Mouse (Mus musculus) thymus, adult 2 months (tissue): ENCODE measurements around the gene Serpina3g. TPM values are rescaled to one million over a fixed set of nuclear protein-coding genes. Genes with fewer than 3 reads are reported as not detected.

Experiments used
- DNase-seq: peaks from one replicate; pipeline ENCODE4 v3.0.0; 2021
- H3K27ac ChIP-seq: fragments of 200-500 bp; 2 replicates; pipeline ENCODE4 v1.5.1; 2012; ENCODE audit warnings: low read length, control low read depth; ENCODE audit not compliant: control insufficient read depth, insufficient read depth
- H3K27me3 ChIP-seq: fragments of 200-500 bp; 2 replicates; pipeline ENCODE4 v1.6.1; 2012; ENCODE audit warnings: mild to moderate bottlenecking, low read length, moderate library complexity, mixed read lengths; ENCODE audit not compliant: control insufficient read depth, insufficient read depth
- H3K36me3 ChIP-seq: fragments of 200-500 bp; 2 replicates; pipeline ENCODE4 v1.6.1; 2012; ENCODE audit warnings: mild to moderate bottlenecking, low read length, moderate library complexity; ENCODE audit not compliant: control insufficient read depth, insufficient read depth
- H3K4me1 ChIP-seq: fragments of 200-500 bp; replicated peaks from 2 replicates; pipeline ENCODE4 v1.6.1; 2012; ENCODE audit warnings: low read length; ENCODE audit not compliant: control insufficient read depth, insufficient read depth
- H3K4me3 ChIP-seq: fragments of 200-500 bp; 2 replicates; pipeline ENCODE4 v1.5.1; 2012; ENCODE audit warnings: mild to moderate bottlenecking, low read length, control low read depth, moderate library complexity; ENCODE audit not compliant: control insufficient read depth, insufficient read depth
- CTCF ChIP-seq: fragments of 200-500 bp; IDR thresholded peaks from 2 replicates; pipeline ENCODE4 v1.5.1; 2012; ENCODE audit warnings: mild to moderate bottlenecking, control low read depth, low read length, moderate library complexity, borderline replicate concordance; ENCODE audit not compliant: control insufficient read depth, poor library complexity, insufficient read depth; ENCODE audit errors: extremely low read depth
- POLR2A ChIP-seq: fragments of 200-500 bp; IDR thresholded peaks from 2 replicates; pipeline ENCODE4 v1.6.1; 2012; ENCODE audit warnings: mild to moderate bottlenecking, low read length, control low read depth, moderate library complexity; ENCODE audit not compliant: control insufficient read depth, poor library complexity, insufficient read depth; ENCODE audit errors: extremely low read depth
- WGBS: fragments of 180-500 bp; shearing (Covaris S2); methylation state at CpG from one replicate; pipeline ENCODE4 v1.1.7; 2018; 5-methylcytosine and 5-hydroxymethylcytosine counted together
- polyA plus RNA-seq: library from polyadenylated mRNA; depleted of rRNA; stranded (reverse); fragments of >200 nt; gene quantifications from 2 replicates; pipeline ENCODE4 v1.2.3, GENCODE M21; 2012

Serpina3g gene
- polyA plus RNA-seq, 1 experiment: 54.4 TPM

- H3K4me3 ChIP-seq: no peak overlapping the region
- no peak for DNase-seq
- no peak overlapping the region for H3K27ac ChIP-seq
- no peaks in the 10 kb centered on the region for H3K4me1 ChIP-seq
- no peaks in the 10 kb centered on the region for H3K36me3 ChIP-seq
- no peak for TF ChIP-seq CTCF
- TF ChIP-seq POLR2A: no peak
- no peaks in the 10 kb centered on the region for H3K27me3 ChIP-seq
Measured at GRCm38 (mm10) chr12:104243307-104243706, 7.3 kb downstream of the Serpina3g start.

DNA sequence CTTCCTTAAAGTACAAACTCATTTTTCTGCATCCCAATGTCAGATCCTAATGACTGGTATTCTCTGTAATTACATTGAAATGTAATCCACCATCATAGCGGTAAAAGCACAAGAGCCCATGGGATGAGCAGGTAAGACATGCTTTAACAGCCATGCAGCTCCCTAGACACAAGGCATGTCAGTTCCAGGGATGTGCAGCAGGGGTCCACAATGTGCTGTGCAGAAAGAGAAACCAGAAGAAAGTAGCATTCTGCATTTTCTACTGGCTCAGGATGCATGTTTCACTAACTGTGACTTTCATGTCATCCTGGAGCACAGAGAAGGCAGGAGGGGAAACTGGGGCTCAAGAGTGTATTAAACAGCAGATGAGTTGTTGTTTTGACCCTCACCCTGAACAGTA is 9.0 kb downstream of the Serpina3g start:
- no peak overlapping the region for H3K27ac ChIP-seq
- no peaks in the 10 kb centered on the region for H3K27me3 ChIP-seq
- 86% methylated on average over 1 of the region's 1 CpGs for WGBS
- H3K4me3 ChIP-seq: no peak overlapping the region
- H3K4me1 ChIP-seq: no peaks in the 10 kb centered on the region
- no peak for TF ChIP-seq POLR2A
- TF ChIP-seq CTCF: no peak
- no peak for DNase-seq
- H3K36me3 ChIP-seq: no peaks in the 10 kb centered on the region

GRCm38 (mm10) chr12:104245595-104245994 is 9.6 kb downstream of the Serpina3g start:
- no peaks in the 10 kb centered on the region for H3K4me1 ChIP-seq
- H3K27me3 ChIP-seq: no peaks in the 10 kb centered on the region
- TF ChIP-seq POLR2A (no peak), CTCF (no peak)
- no peak overlapping the region for H3K4me3 ChIP-seq
- no peak overlapping the region for H3K27ac ChIP-seq
- no peak for DNase-seq
- WGBS: 85% methylated on average over 3 of the region's 3 CpGs
- no peaks in the 10 kb centered on the region for H3K36me3 ChIP-seq

- Histone ChIP-seq H3K4me1 (no peaks in the 10 kb centered on the region), H3K27ac (no peak overlapping the region), H3K36me3 (no peaks in the 10 kb centered on the region), H3K4me3 (no peak overlapping the region), H3K27me3 (no peaks in the 10 kb centered on the region)
- no peak for TF ChIP-seq POLR2A
- TF ChIP-seq CTCF: no peak
- DNase-seq: no peak
Measured at GRCm38 (mm10) chr12:104247553-104248002, 11.5 kb downstream of the Serpina3g start.

- no peak overlapping the region for H3K27ac ChIP-seq
- peak overlapping the region; percentile 11 for H3K4me3 ChIP-seq
- no peaks in the 10 kb centered on the region for H3K36me3 ChIP-seq
- H3K4me1 ChIP-seq: no peaks in the 10 kb centered on the region
- DNase-seq: no peak
- TF ChIP-seq CTCF: no peak
- WGBS: 88% methylated on average over 3 of the region's 3 CpGs
- H3K27me3 ChIP-seq: no peaks in the 10 kb centered on the region
Measured at GRCm38 (mm10) chr12:104248231-104248630, 12.2 kb downstream of the Serpina3g start.

DNA sequence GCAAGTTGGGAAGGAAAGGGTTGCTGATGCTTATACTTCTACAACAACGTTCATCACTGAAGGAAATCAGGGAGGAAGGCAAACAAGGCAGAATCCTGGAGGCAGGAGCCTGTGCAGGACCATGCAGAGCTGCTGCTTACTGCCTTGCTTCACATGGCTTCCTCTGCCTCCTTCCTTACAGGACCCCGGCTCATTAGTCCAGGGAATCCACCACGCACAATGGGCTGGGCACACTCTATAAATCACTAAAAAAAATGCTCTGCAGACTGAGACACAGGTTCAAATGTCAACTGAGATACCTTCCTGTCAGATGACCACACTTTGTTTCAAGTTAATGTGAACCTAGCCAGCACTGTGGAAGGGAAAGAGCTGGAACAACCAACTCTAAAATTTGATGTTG is 25.0 kb downstream of the Serpina3g start:
- whole genome bisulfite sequencing: 78% methylated on average over 3 of the region's 3 CpGs
- H3K36me3 ChIP-seq: no peaks in the 10 kb centered on the region

DNA sequence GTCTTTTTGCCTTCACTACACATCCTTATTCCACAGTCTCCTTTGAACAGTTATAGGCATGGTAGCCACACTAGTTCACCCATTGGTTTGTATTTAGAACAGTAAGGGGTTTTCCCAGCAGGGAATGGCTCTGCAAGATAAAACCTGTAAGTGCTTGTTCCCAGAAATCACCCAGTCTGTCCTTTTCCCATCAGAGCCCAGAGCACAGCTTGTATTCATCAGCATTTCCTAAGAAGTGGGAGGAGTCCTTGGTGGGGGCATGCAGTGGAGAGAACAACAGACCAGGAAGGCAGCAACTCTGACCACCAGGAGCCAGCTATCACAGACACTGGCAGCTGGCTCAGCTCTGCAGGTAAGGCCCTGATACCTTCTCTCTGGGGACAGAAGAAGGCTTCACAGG is 26.8 kb downstream of the Serpina3g start, which contains the start of gene Serpina3i:
Serpina3i (plus strand) TSS at position 260 of the 400 bp plus-strand sequence.
- Histone ChIP-seq H3K27ac (peak within 1 kb of the TSS; percentile 27), H3K4me3 (no peak within 1 kb of the TSS; the same call in 1 of the 2 replicates), H3K36me3 (no peaks in the 10 kb centered on the region), H3K27me3 (no peaks in the 10 kb centered on the region), H3K4me1 (no peaks in the 10 kb centered on the region)
- no peak for TF ChIP-seq CTCF
- no peak for TF ChIP-seq POLR2A
- DNase-seq: no peak

More for the DNA sequence above, 25.0 kb downstream of the Serpina3g start:
- TF ChIP-seq CTCF: no peak
- no peak for TF ChIP-seq POLR2A
- H3K4me3 ChIP-seq: no peak overlapping the region
- DNase-seq: no peak
- no peaks in the 10 kb centered on the region for H3K4me1 ChIP-seq
- no peaks in the 10 kb centered on the region for H3K27me3 ChIP-seq
- H3K27ac ChIP-seq: no peak overlapping the region
